In the genomic region with DNA sequence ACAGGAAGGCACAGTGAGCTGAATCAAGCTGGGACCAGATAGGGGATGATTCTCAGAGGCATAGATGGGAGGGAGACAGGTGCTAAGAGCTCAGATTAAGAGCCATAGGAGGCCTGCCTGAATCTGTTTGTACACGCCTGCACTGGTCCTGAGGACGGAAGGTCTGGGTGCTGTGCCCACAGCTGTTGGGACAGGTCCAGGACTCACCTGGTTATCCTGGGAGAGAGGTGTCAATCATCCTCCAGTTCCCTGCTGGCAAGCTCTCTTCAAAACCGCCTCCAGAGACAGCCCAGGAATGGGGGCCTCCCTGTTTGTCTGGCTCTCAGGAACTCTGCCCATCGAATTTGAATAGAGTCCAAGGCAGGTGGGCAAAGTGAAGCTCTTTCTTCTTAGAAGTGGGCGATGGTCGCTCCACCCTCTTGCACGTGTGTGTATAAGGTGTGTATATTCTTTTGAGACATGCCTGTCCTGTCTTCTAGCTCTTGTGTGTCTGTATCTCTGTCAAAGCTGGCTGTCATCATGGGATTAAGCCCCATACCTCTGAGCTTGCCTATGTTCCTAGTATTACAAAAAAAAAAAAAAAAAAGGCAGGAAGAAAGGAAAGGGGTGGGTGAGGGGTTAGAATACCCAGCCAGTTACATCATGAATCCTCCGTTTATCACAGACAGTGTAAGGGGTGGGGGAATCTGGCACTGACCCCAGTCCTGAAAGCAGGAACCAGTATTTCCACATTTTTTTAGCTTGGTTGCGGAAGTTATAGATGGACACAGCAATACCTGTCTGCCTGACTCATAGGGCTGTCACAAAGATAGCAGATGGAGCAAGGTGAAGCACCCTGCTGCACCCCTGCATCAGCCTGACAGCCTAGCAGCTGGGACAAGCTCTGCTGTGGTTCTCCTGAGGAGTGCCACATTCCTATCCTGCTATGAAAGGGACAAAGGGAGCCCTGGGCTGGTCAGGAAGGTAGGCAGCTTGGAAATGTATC, we compare ENCODE assay signal across 13 mouse cellular contexts. TPM values are rescaled to one million over a fixed set of nuclear protein-coding genes. Genes with fewer than 3 reads are reported as not detected.
DNase-seq lines count a peak whose midpoint lies in the region; ATAC-seq and TF ChIP-seq lines count a peak whose summit lies in the region.
"Had no signal": no experiment of that assay in that cellular context is flagged by ENCODE, and none has a peak within 500 bp of the region (broad histone marks: within the 10 kb centered on the region; RNA-seq: fewer than 3 reads in every experiment).

No protein-coding gene starts in this region.

- no peak overlapping the region for H3K4me3 ChIP-seq in heart, embryonic 16.5 days (ENCODE audit: low read length)
- no peak overlapping the region for H3K4me3 ChIP-seq in heart, adult 2 months
- H3K4me3 ChIP-seq: forebrain, embryonic 10.5 days; liver, embryonic 15.5 days had no signal

- DNase-seq in heart, adult 2 months = no peak
- DNase-seq in R1 (ENCODE audit: low read depth, low spot score) = peak; percentile 63
- DNase-seq in kidney, postnatal 10 days = peak; percentile 42
- peak; percentile 36 to 55 for DNase-seq in lung, postnatal 4 days
- DNase-seq in layer of hippocampus, adult 18-20 months (ENCODE audit: low spot score in 2 of 2) = no peak
- no peak for DNase-seq in layer of hippocampus, postnatal 10 days (ENCODE audit: low spot score in 2 of 2)
- no peak for DNase-seq in yolk sac, embryonic 10.5 days (ENCODE audit: low spot score)
- DNase-seq: cerebellum, adult 11-12 months; heart, adult 11 months; layer of hippocampus, adult 9-11 months had no signal

- TF ChIP-seq CTCF in heart, adult 2 months (IDR thresholded peaks at IDR 0.05) = no peak

- H3K4me2 ChIP-seq in heart, embryonic 16.5 days (ENCODE audit: low read depth, low read length) = no peak overlapping the region; the same call in 1 of the 2 replicates
- H3K4me2 ChIP-seq: liver, embryonic 15.5 days had no signal

- no peak for TF ChIP-seq EP300 in heart, adult 2 months (IDR thresholded peaks at IDR 0.05; ENCODE audit: insufficient read depth, low read depth, low read length)

- intact Hi-C loops in heart, adult 2 months (cut with DNase I) = no loop called here

- H3K27me3 ChIP-seq in heart, embryonic 16.5 days (ENCODE audit: control insufficient read depth, insufficient read depth, low read length) = no peaks in the 10 kb centered on the region
- H3K27me3 ChIP-seq in heart, adult 2 months (ENCODE audit: control insufficient read depth, insufficient read depth, low read length) = no peaks in the 10 kb centered on the region
- H3K27me3 ChIP-seq: liver, embryonic 15.5 days had no signal

- no peak for TF ChIP-seq POLR2A in heart, adult 2 months (IDR thresholded peaks at IDR 0.05; ENCODE audit: insufficient read depth, low read depth, low read length)

- H3K9ac ChIP-seq in heart, embryonic 16.5 days (ENCODE audit: low read length) = 0 out of 2 replicates have a peak overlapping the region, but pooled peaks have one; percentile 11
- H3K9ac ChIP-seq in heart, adult 2 months (ENCODE audit: low read depth, low read length) = no peak overlapping the region
- H3K9ac ChIP-seq: liver, embryonic 15.5 days had no signal

- peaks cover 26% of the 10 kb centered on the region for H3K4me1 ChIP-seq in heart, embryonic 16.5 days (ENCODE audit: control insufficient read depth, insufficient read depth, low read length)
- H3K4me1 ChIP-seq in heart, adult 2 months (ENCODE audit: control insufficient read depth, insufficient read depth, low read length) = peaks cover 2% of the 10 kb centered on the region; the same call in 1 of the 2 replicates
- H3K4me1 ChIP-seq: liver, embryonic 15.5 days had no signal

- H3K27ac ChIP-seq in heart, embryonic 16.5 days (ENCODE audit: low read length) = peak overlapping the region; percentile 43
- no peak overlapping the region for H3K27ac ChIP-seq in heart, adult 2 months
- H3K27ac ChIP-seq: forebrain, embryonic 10.5 days; liver, embryonic 15.5 days had no signal

- H3K36me3 ChIP-seq in heart, embryonic 16.5 days (ENCODE audit: control insufficient read depth, insufficient read depth) = no peaks in the 10 kb centered on the region
- no peaks in the 10 kb centered on the region for H3K36me3 ChIP-seq in heart, adult 2 months (ENCODE audit: control insufficient read depth, insufficient read depth, low read length)
- H3K36me3 ChIP-seq: forebrain, embryonic 10.5 days; liver, embryonic 15.5 days had no signal

- H3K9me3 ChIP-seq in heart, embryonic 16.5 days (replicated peaks; ENCODE audit: control insufficient read depth, low read length) = peaks cover 5% of the 10 kb centered on the region
- H3K9me3 ChIP-seq: liver, embryonic 15.5 days had no signal

- 32% methylated on average over 9 of the region's 9 CpGs for whole genome bisulfite sequencing in heart, embryonic 16.5 days
- WGBS in heart, adult 2 months = 53% methylated on average over 9 of the region's 9 CpGs

- peak; percentile 75 for ATAC-seq in heart, embryonic 16.5 days (replicated peaks; ENCODE audit: extremely low read depth, insufficient read depth, low FRiP score)

- no peaks in the 10 kb centered on the region for H3K79me2 ChIP-seq in heart, adult 2 months (replicated peaks; ENCODE audit: control insufficient read depth, insufficient read depth, low read length)

RNA-seq across cellular contexts. Expression of a gene that starts 31.1 kb away (rescaled TPM):
- 17.8 and 19.1 TPM in 2 replicates for polyA plus RNA-seq in heart, embryonic 16.5 days (2015; fragmentation: Nextera tagmentation; extraction: Ambion mirVana)
- total RNA-seq in heart, adult 2 months (2021) = 10 to 100 TPM; 58.3 to 59.5 TPM
- 27.4 and 41.1 TPM in 2 replicates for polyA plus RNA-seq in heart, adult 2 months (2012; rRNA removed)
- 10 to 100 TPM; 13.9 to 15.0 TPM for total RNA-seq in layer of hippocampus, adult 18-20 months (2021)
- 10 to 100 TPM; 16.3 to 20.0 TPM for total RNA-seq in layer of hippocampus, postnatal 10 days (2021)

Comparison
In these comparisons a context has a peak if more than half of its experiments do, and no peak if none do; other contexts are left out.
1. DNase-seq: peak in R1 (single experiment), kidney, postnatal 10 days (single experiment) and lung, postnatal 4 days (2 of 2); none in heart, adult 2 months (0 of 2), layer of hippocampus, adult 18-20 months (0 of 2), layer of hippocampus, postnatal 10 days (0 of 2) and yolk sac, embryonic 10.5 days (single experiment).